Mouse (Mus musculus): ENCODE measurements around the gene Usf1.
A peak's percentile ranks its signal among the peaks of the same experiment; 100 is the strongest.

- peak; percentile 15 for TF ChIP-seq CTCF (IDR thresholded peaks at IDR 0.05; ENCODE audit: control insufficient read depth, insufficient read depth, insufficient read length)
- no peak for TF ChIP-seq MAX (IDR thresholded peaks at IDR 0.05)
Measured at GRCm38 (mm10) chr1:171387099-171387498, 24.0 kb upstream of the Usf1 start.
